Mouse (Mus musculus): Measurements from ENCODE around the gene Hdac9. TPM values are rescaled to one million over a fixed set of nuclear protein-coding genes. Genes with fewer than 3 reads are reported as not detected.

Gene Hdac9
- polyA plus RNA-seq, 1 experiment = 1.3 TPM

GRCm38 (mm10) chr12:34092953-34093352 lies 823.9 kb downstream of the Hdac9 start:
- Histone ChIP-seq H3K4me1 (ENCODE audit: control insufficient read depth, insufficient read depth, low read length) (no peaks in the 10 kb centered on the region), H3K27ac (ENCODE audit: insufficient read depth, low read depth, low read length) (no peak overlapping the region), H3K27me3 (replicated peaks; ENCODE audit: control insufficient read depth, insufficient read depth, low read length) (no peaks in the 10 kb centered on the region), H3K36me3 (ENCODE audit: control insufficient read depth, insufficient read depth, low read length) (no peaks in the 10 kb centered on the region), H3K4me3 (ENCODE audit: insufficient read depth, low read depth, low read length) (no peak overlapping the region)
- 83% methylated on average over 4 of the region's 4 CpGs for WGBS
- no peak for TF ChIP-seq CTCF (conservative IDR thresholded peaks at IDR 0.05; ENCODE audit: insufficient read depth, insufficient read length, low read depth, low read length)
- TF ChIP-seq POLR2A (IDR thresholded peaks at IDR 0.05; ENCODE audit: low read depth, low read length) = no peak
- no peak for DNase-seq

DNA sequence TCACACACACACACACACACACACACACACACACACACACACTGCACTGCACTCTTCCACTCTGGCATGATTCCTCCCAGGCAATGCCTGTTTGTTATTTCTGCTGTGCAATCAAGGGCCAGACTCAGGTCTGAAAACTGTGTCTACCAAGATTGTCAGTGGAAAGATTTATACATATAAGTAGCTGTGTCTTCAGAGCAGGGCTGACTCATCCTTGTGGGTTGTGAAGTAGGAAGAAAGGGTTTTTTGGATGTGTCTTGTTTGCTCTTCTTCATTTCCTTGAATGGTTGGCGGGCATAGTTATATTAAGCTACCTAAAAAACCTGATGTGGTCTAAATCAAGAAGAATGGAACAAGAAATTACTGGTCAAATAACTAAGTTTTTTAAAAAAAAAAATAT lies 825.0 kb downstream of the Hdac9 start:
- no peak overlapping the region for H3K4me3 ChIP-seq (ENCODE audit: insufficient read depth, low read depth, low read length)
- no peaks in the 10 kb centered on the region for H3K4me1 ChIP-seq (ENCODE audit: control insufficient read depth, insufficient read depth, low read length)
- no peak overlapping the region for H3K27ac ChIP-seq (ENCODE audit: insufficient read depth, low read depth, low read length)
- DNase-seq = no peak
- no peaks in the 10 kb centered on the region for H3K36me3 ChIP-seq (ENCODE audit: control insufficient read depth, insufficient read depth, low read length)
- no peak for TF ChIP-seq CTCF (conservative IDR thresholded peaks at IDR 0.05; ENCODE audit: insufficient read depth, insufficient read length, low read depth, low read length)
- TF ChIP-seq POLR2A (IDR thresholded peaks at IDR 0.05; ENCODE audit: low read depth, low read length) = no peak
- H3K27me3 ChIP-seq (replicated peaks; ENCODE audit: control insufficient read depth, insufficient read depth, low read length) = no peaks in the 10 kb centered on the region
- 85% methylated on average over 1 of the region's 1 CpGs for WGBS

DNA sequence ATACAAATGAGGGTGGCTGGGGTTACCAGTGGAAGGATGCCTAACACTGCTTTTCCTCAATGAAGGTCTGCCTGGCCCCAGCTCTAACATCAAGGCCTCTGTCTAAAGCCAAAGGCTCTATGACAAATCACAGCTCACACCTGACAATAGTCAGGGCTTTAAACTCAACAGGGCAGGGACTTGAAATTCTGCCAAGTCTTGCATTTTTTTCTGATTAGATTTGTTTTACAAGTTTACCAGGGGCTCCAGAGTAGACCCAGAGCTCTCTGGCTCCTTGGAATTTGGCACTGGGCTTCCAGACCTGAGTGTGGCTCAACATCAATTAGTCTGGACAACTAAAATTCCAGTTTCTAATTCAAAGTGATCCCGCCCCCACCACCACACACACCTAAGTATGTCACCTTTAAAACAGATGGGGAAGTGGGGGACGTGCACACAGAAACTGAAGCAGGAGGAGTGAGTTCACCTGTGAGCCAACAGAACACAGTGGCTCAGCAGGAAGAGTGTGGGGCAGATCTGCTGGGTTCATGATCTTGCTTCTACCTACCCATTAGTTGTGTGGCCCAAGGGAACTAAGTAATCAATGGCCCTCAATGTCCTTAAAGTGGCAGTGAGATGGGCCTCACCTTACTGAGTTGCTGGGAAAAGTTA lies 829.5 kb downstream of the Hdac9 start:
- H3K27me3 ChIP-seq (replicated peaks; ENCODE audit: control insufficient read depth, insufficient read depth, low read length) = no peaks in the 10 kb centered on the region
- H3K4me1 ChIP-seq (ENCODE audit: control insufficient read depth, insufficient read depth, low read length) = no peaks in the 10 kb centered on the region
- no peaks in the 10 kb centered on the region for H3K36me3 ChIP-seq (ENCODE audit: control insufficient read depth, insufficient read depth, low read length)
- DNase-seq = no peak
- no peak overlapping the region for H3K27ac ChIP-seq (ENCODE audit: insufficient read depth, low read depth, low read length)
- H3K4me3 ChIP-seq (ENCODE audit: insufficient read depth, low read depth, low read length) = no peak overlapping the region
- no peak for TF ChIP-seq POLR2A (IDR thresholded peaks at IDR 0.05; ENCODE audit: low read depth, low read length)
- TF ChIP-seq CTCF (conservative IDR thresholded peaks at IDR 0.05; ENCODE audit: insufficient read depth, insufficient read length, low read depth, low read length) = no peak
- 77% methylated on average over 2 of the region's 2 CpGs for WGBS

- Histone ChIP-seq H3K4me1 (ENCODE audit: control insufficient read depth, insufficient read depth, low read length) (no peaks in the 10 kb centered on the region), H3K27me3 (replicated peaks; ENCODE audit: control insufficient read depth, insufficient read depth, low read length) (no peaks in the 10 kb centered on the region; the same call in 1 of the 2 replicates), H3K36me3 (ENCODE audit: control insufficient read depth, insufficient read depth, low read length) (no peaks in the 10 kb centered on the region), H3K4me3 (ENCODE audit: insufficient read depth, low read depth, low read length) (no peak overlapping the region), H3K27ac (ENCODE audit: insufficient read depth, low read depth, low read length) (no peak overlapping the region)
- WGBS = 89% methylated on average over 2 of the region's 2 CpGs
- no peak for DNase-seq
- no peak for TF ChIP-seq POLR2A (IDR thresholded peaks at IDR 0.05; ENCODE audit: low read depth, low read length)
- no peak for TF ChIP-seq CTCF (conservative IDR thresholded peaks at IDR 0.05; ENCODE audit: insufficient read depth, insufficient read length, low read depth, low read length)
Measured at GRCm38 (mm10) chr12:34076981-34077380, 839.9 kb downstream of the Hdac9 start.

- Histone ChIP-seq H3K36me3 (ENCODE audit: control insufficient read depth, insufficient read depth, low read length) (no peaks in the 10 kb centered on the region), H3K27ac (ENCODE audit: insufficient read depth, low read depth, low read length) (no peak overlapping the region), H3K4me1 (ENCODE audit: control insufficient read depth, insufficient read depth, low read length) (no peaks in the 10 kb centered on the region), H3K4me3 (ENCODE audit: insufficient read depth, low read depth, low read length) (no peak overlapping the region), H3K27me3 (replicated peaks; ENCODE audit: control insufficient read depth, insufficient read depth, low read length) (no peaks in the 10 kb centered on the region; the same call in 1 of the 2 replicates)
- DNase-seq = no peak
- 75% methylated on average over 9 of the region's 9 CpGs for WGBS
- no peak for TF ChIP-seq POLR2A (IDR thresholded peaks at IDR 0.05; ENCODE audit: low read depth, low read length)
Measured at GRCm38 (mm10) chr12:34075805-34076509, 840.9 kb downstream of the Hdac9 start.

DNA sequence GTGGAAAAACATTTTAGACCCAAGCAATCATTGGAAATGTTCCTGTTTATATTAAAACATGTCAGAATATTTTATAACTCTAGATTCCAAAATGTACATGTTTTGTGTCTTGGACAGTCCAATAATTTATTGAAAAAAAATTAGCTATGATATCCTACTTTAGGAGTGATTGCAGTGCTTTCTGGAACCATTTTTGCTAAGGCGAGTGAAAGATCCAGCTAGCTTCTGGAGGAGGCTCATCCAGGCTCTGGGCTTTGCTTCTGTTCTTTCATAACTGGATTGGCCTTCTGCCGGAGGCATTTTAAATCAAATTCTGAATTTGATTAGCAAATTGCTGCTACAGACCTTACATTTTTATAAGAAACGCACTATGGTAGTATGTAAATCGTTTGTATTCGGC lies 864.4 kb downstream of the Hdac9 start:
- no peaks in the 10 kb centered on the region for H3K36me3 ChIP-seq (ENCODE audit: control insufficient read depth, insufficient read depth, low read length)
- WGBS = 88% methylated on average over 5 of the region's 5 CpGs
- no peak overlapping the region for H3K4me3 ChIP-seq (ENCODE audit: insufficient read depth, low read depth, low read length)
- H3K4me1 ChIP-seq (ENCODE audit: control insufficient read depth, insufficient read depth, low read length) = no peaks in the 10 kb centered on the region
- H3K27ac ChIP-seq (ENCODE audit: insufficient read depth, low read depth, low read length) = no peak overlapping the region
- no peak for TF ChIP-seq CTCF (conservative IDR thresholded peaks at IDR 0.05; ENCODE audit: insufficient read depth, insufficient read length, low read depth, low read length)
- no peak for TF ChIP-seq POLR2A (IDR thresholded peaks at IDR 0.05; ENCODE audit: low read depth, low read length)
- no peak for DNase-seq
- no peaks in the 10 kb centered on the region for H3K27me3 ChIP-seq (replicated peaks; ENCODE audit: control insufficient read depth, insufficient read depth, low read length)

GRCm38 (mm10) chr12:34052036-34052435 lies 864.9 kb downstream of the Hdac9 start:
- Histone ChIP-seq H3K4me1 (ENCODE audit: control insufficient read depth, insufficient read depth, low read length) (no peaks in the 10 kb centered on the region), H3K36me3 (ENCODE audit: control insufficient read depth, insufficient read depth, low read length) (no peaks in the 10 kb centered on the region), H3K4me3 (ENCODE audit: insufficient read depth, low read depth, low read length) (no peak overlapping the region), H3K27me3 (replicated peaks; ENCODE audit: control insufficient read depth, insufficient read depth, low read length) (no peaks in the 10 kb centered on the region), H3K27ac (ENCODE audit: insufficient read depth, low read depth, low read length) (no peak overlapping the region)
- TF ChIP-seq CTCF (conservative IDR thresholded peaks at IDR 0.05; ENCODE audit: insufficient read depth, insufficient read length, low read depth, low read length) = no peak
- WGBS = 47% methylated on average over 3 of the region's 3 CpGs
- no peak for DNase-seq
